Mouse (Mus musculus) CH12.LX (cell line): ENCODE measurements around the gene Il18.

ENCODE experiments used
- BHLHE40 ChIP-seq: IDR thresholded peaks from 2 replicates; pipeline ENCODE4 v1.6.1; 2011; ENCODE audit warnings: mild to moderate bottlenecking, low read depth, low read length, improper control_type of control experiment
- CTCF ChIP-seq, 2 experiments: IDR thresholded peaks in 1 of 2; conservative IDR thresholded peaks in 1 of 2; 2 replicates each; pipeline ENCODE4 v1.5.1; 2011 to 2012; ENCODE audit warnings: low read depth in 2 of 2, low read length in 2 of 2, improper control_type of control experiment in 1 of 2, inconsistent platforms in 1 of 2, mild to moderate bottlenecking in 1 of 2, moderate library complexity in 1 of 2
- ELF1 ChIP-seq: IDR thresholded peaks from 2 replicates; pipeline ENCODE4 v1.6.1; 2014; ENCODE audit warnings: low read depth, mild to moderate bottlenecking, inconsistent platforms, low read length, improper control_type of control experiment
- EP300 ChIP-seq: IDR thresholded peaks from 2 replicates; pipeline ENCODE4 v1.6.1; 2011; ENCODE audit warnings: low read length, improper control_type of control experiment
- HCFC1 ChIP-seq: IDR thresholded peaks from 2 replicates; pipeline ENCODE4 v1.6.1; 2012; ENCODE audit warnings: low read depth, mild to moderate bottlenecking, inconsistent platforms, low read length, improper control_type of control experiment
- IRF4 ChIP-seq: IDR thresholded peaks from 2 replicates; pipeline ENCODE4 v1.6.1; 2014; ENCODE audit warnings: low read depth, mild to moderate bottlenecking, inconsistent platforms, low read length, improper control_type of control experiment
- MYC ChIP-seq: IDR thresholded peaks from 2 replicates; pipeline ENCODE4 v1.6.1; 2011; ENCODE audit warnings: low read depth, mild to moderate bottlenecking, improper control_type of control experiment, low read length
- POLR2A ChIP-seq: IDR thresholded peaks from 2 replicates; pipeline ENCODE4 v1.6.1; 2011; ENCODE audit warnings: low read depth, mild to moderate bottlenecking, improper control_type of control experiment, low read length
- POLR2AphosphoS2 ChIP-seq: IDR thresholded peaks from 2 replicates; pipeline ENCODE4 v1.6.1; 2011; ENCODE audit warnings: low read depth, low read length, improper control_type of control experiment
- TCF12 ChIP-seq: IDR thresholded peaks from 2 replicates; pipeline ENCODE4 v1.6.1; 2014; ENCODE audit warnings: low read depth, mild to moderate bottlenecking, inconsistent platforms, low read length, improper control_type of control experiment
- USF1 ChIP-seq: IDR thresholded peaks from 2 replicates; pipeline ENCODE4 v1.6.1; 2014; ENCODE audit warnings: low read depth, mild to moderate bottlenecking, inconsistent platforms, low read length, improper control_type of control experiment
- USF2 ChIP-seq: conservative IDR thresholded peaks from 2 replicates; pipeline ENCODE4 v1.6.1; 2011; ENCODE audit warnings: low read depth, low read length, improper control_type of control experiment
- ZKSCAN1 ChIP-seq: IDR thresholded peaks from 2 replicates; pipeline ENCODE4 v1.6.1; 2012; ENCODE audit warnings: low read depth, inconsistent platforms, low read length, improper control_type of control experiment, borderline replicate concordance
- ZNF384 ChIP-seq: IDR thresholded peaks from 2 replicates; pipeline ENCODE4 v1.6.1; 2012; ENCODE audit warnings: low read depth, low read length, improper control_type of control experiment, inconsistent platforms

GRCm38 (mm10) chr9:50507570-50507969 is 47.1 kb upstream of the Il18 start:
- no peak for TF ChIP-seq ZNF384
- no peak for TF ChIP-seq EP300
- no peak for TF ChIP-seq CTCF (conservative IDR thresholded peaks at IDR 0.05 in 1 of 2, IDR thresholded peaks at IDR 0.05 in 1 of 2; ENCODE audit: low read depth in 2 of 2, low read length in 2 of 2)
- no peak for TF ChIP-seq ELF1
- TF ChIP-seq TCF12 = no peak
- TF ChIP-seq HCFC1 = no peak
- TF ChIP-seq POLR2A = no peak
- no peak for TF ChIP-seq POLR2AphosphoS2
- no peak for TF ChIP-seq USF1
- no peak for TF ChIP-seq IRF4
- no peak for TF ChIP-seq ZKSCAN1
- no peak for TF ChIP-seq MYC
- TF ChIP-seq USF2 = no peak
- TF ChIP-seq BHLHE40 = no peak
